Mouse (Mus musculus) lung, postnatal 14 days (tissue): Measurements from ENCODE around the gene Ncstn.

Source experiments
- DNase-seq: peaks from one replicate; pipeline ENCODE4 v3.0.0; 2021

Ncstn gene

DNA sequence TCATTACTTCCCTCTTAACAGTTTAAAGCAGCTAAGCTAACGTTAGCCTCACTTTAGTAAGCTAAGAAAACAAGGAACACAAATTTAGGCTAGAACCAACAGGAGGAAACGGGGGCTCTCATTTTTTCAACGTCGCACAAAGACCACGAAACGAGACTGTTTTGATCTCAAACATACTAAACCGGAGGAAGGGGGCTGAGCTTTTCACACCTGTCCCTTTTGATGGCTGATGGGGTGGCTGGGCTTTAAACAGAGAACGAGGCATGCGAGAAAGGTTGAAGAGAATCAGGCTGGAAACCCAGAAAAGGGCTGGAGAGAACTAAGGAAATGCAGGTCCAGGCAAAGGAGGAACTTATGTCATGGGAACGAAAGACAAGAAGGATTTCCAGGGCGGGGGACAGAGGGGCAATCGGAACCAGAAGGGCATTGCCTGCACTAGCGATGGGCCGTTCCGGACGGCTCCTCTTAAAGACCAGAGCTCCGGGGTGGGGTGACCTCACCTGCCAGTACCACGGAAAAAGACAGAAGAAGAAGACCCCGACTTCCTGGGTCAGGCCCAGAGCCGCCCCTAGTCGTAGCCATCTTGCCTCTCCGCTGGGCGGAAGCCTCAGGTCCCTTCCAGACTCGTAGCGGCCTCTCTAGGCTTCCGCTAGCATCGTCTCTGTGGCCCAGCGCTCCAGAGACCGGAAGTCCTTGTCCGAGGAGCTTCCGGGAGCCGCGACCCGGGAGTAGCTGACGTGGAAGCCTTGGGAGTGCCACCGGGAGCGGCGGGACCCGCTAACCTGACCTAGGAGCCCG is at the start of gene Ncstn, which contains the start of gene Copa:
Ncstn (minus strand) TSS at position 695 of the 798 bp plus-strand sequence.
Copa (plus strand) TSS at position 429 of the 798 bp plus-strand sequence.
- DNase-seq: peak; percentile 93

- DNase-seq: no peak
These were observed 49.7 kb upstream of the Ncstn start for GRCm38 (mm10) chr1:172132319-172132718.

DNA sequence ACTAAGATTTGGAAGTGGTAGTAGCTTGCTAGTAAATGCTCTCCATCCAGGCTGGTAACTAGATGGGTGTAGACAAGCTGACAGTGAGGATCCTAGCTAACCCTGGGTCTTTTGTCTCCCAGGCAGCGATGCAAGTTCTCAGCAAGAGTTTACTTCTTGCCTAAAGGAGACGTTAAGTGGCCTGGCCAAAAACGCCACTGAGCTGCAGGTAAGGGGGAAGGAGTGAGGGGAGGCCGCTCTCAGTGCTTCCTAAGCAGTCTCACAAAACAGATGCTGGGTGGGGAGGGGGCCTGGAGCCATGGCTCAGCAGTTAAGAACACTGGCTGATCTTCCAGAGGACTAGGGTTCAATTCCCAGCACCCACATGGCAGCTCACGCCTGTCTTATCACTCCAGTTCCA is 47.2 kb upstream of the Ncstn start:
- DNase-seq: no peak

DNA sequence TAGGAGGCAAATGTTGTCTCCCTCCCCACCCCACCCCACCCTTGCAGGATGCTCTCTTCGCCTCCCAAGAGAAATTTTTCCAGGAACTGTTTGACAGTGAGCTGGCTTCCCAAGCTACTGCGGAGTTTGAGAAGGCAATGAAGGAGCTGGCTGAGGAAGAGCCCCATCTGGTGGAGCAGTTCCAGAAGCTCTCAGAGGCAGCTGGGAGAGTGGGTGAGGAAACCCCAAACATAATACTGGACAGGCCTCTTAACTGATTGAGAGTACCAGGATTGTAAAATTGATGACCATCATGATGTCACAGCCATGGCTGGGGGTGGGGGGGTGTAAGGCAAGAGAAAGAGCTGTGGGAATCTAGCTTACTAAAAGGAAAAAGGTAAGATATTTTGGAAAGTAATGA is 46.5 kb upstream of the Ncstn start:
- DNase-seq: peak; percentile 15

DNA sequence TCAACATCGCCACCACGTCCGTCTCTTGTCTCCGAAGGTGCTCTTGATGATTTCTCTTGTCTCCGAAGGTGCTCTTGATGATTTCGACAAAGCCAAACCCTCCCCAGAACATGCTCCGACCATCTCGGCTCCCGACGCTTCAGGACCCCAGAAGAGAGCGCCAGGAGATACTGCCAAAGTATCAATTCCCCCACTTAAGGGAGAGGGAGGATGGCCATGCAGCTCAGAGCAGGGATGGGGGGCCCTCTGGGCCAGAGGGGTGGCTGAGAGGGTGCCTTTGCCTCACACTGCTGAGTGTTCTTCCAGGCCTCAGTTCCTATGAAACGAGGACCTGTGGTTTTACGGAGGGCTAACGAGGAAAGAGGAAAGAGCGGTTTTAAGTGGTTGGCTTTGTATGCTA is 46.0 kb upstream of the Ncstn start:
- no peak for DNase-seq

DNA sequence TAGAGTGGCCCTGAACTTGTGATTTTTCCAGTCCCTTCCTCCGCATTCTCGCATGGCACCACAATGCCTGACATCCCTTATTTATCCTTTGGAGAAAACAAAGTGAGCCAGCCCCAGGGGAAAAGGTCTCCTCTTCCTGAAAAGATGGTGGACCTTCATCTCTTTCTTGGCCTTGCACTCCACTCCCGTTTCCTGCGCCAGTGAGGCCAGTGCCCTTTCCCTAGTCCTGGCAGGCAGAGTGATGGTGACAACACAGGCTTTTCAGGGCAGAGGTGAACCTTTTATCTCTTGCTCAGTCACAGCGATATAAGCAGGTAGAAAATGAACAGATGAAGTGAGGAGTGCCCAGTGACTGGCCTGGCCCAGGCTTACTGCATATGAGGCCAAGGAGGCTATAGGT is 44.9 kb upstream of the Ncstn start:
- DNase-seq: no peak

DNA sequence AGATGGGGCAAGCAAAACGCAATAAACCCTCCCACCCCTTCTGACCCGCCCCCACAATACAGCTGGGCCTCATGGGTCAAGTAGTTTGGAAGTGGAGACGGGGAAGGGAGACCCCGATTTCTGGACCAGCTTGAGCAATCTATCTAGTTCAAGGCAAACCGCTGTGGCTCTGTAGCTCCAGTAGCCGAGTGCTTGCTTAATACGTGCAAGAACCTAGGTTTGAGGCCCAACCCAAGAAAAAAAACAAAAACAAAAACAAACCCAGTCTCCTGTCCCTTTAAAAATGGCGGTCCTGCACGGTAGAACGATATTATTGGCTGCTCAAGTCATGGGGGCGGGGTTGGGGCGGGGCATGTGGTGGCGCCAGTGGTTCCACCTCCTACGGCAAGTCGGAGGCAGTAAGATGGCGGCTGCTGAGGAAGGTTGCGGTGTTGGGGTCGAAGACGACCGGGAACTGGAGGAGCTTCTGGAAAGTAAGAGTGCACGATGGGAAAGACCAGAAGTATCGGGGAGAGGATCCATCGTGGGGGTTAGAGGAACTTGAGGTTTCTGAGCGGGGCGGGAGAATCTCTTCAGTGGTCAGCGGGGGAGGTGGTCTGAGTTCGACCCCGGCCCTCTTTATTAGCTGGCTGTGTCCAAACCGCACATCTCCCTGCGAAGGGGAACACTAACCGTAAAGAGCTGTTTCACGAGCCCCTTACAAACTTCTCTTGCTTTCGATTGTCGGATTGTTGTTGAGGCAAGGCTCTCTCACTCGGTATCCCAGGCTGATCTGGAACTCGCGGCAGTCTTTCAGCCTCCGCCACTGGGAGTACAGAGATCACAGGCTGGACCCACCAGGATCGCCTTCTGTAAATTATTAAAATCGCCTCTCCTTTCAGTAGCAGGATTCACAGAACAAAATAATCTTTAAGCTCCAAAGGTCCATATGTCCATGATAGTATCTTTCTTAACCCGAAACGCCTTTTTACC is 44.1 kb upstream of the Ncstn start, which contains the start of gene Pex19:
Pex19 (plus strand) TSS at position 380 of the 972 bp plus-strand sequence.
- peak; percentile 76 for DNase-seq

- no peak for DNase-seq
These were observed 42.0 kb upstream of the Ncstn start for GRCm38 (mm10) chr1:172124572-172124971.

DNA sequence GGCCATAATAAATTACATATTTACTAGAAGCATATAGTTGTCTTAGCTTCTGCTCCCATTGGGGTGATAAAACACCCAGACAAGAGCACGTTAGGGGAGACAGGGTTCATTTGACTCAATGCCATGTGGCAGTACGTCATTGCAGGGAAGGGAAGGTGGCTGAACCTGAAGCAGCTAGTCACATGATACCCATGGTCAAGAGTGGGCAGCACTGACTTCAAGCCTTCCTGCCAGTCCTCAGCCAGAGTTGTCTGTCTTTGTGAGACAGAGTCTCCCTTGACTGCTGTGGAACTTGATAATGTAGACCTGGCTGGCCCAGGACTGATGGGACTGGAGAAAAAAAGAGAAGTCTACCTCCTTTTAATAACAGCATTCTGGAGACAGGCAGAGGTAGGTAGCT is 40.1 kb upstream of the Ncstn start:
- DNase-seq: no peak

DNA sequence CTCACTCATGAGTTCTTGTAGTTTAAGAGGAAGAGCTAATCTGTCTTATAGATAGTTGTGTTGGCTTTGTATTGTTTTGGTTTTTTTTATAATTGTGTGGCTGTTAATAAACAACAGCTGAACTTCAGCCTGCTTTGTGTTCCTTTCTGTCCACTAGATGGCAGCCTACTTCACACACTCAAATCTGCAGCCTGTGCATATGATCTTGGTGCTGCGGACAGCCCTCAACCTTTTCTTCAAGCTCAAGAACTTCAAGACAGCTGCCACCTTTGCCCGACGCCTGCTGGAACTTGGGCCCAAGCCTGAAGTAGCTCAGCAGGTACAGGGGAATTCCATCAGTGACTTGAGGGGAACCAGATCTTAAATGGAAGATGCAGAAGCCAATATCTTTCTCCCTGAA is 37.1 kb upstream of the Ncstn start:
- DNase-seq: peak; percentile 40

- DNase-seq: no peak
These were observed 36.5 kb upstream of the Ncstn start for GRCm38 (mm10) chr1:172119100-172119499.

DNA sequence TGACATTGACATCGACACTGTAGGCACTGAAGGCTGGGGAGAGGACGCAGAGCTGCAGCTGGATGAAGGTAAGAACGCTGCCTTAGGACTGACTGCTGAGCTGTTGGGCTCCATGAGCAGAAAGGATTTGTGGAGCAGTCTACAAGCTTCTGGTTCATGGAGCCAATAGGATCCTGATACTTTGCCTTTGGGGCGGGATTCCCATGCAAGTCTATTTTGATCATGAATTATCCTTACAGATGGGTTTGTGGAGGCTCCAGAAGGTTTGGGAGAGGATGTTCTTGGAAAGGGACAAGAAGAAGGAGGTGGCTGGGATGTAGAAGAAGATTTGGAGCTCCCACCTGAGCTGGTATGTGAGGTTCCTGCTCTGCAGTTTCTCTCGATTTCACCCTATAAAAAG is 34.4 kb upstream of the Ncstn start:
- DNase-seq: no peak

GRCm38 (mm10) chr1:172107777-172108477 is 25.3 kb upstream of the Ncstn start:
- DNase-seq: no peak

DNA sequence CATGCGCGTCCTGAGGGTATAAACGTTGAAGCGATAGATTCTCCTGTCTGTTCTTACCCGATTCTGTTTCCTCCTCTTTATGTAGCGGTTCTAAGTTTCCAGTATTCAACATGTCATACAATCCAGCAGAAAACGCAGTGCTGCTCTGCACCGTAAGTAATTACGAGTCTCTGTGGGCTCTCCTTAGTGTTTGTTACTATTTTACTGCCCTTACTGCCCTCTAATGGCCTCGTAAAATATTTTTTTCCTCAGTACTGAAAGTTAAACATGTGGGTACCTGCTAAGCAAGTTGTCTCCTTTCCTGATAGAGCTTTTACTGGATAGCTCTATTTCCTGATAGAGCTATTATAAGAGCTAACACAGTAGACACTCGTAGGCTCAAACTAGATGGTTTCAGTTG is 22.5 kb upstream of the Ncstn start:
- no peak for DNase-seq

- DNase-seq: no peak
These were observed 21.0 kb upstream of the Ncstn start for GRCm38 (mm10) chr1:172103619-172104018.

DNA sequence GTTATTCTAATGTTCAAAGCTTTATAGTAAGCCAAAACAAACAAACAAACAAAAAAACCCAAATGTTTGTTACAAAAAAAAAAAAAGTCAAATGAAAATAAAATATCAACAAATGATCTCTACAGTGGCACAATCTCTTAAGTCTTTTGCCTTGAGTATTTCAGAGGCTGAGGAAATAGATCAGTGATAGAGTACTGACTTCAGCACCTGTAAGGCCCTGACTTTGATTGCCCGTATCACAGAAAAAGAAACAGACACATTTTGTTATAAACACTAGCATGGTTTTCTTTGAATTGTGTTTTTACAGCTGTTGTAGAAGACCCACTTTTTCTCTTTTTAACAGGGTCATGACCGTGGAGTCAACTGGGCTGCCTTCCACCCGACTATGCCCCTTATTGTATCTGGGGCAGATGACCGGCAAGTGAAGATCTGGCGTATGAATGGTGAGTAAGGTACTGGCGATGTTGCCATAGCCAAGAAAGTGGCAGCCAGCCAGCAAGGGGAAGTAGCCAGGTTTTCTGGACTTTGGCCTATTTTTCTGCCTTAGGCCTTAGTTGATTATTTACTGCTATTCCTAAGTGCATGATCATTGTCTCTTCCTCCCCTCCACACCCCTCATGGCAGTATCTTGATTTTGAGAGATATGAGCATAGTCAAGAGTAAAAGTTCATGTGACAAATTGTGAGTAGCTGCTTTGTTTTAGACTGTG is 16.9 kb upstream of the Ncstn start:
- no peak for DNase-seq

DNA sequence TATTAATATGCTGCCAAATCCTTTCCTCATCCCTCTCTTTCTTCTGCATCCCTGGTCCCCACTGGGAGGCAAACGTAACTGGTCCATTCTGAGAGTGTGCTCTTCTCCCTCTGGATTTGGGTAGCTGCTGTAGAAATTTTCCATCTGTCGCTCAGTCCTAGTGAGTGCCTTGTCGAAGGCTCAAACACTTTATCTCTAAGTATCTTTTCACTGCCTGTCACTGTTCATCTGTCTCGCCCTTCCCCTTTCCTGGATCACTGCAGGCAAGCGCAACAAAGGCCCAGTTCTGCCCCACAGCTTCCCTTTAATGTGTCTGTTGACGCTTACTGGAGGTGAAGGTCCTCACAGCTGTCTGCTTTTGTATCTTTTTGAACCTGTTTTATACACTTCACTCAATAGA is 12.6 kb upstream of the Ncstn start:
- peak; percentile 10 for DNase-seq

DNA sequence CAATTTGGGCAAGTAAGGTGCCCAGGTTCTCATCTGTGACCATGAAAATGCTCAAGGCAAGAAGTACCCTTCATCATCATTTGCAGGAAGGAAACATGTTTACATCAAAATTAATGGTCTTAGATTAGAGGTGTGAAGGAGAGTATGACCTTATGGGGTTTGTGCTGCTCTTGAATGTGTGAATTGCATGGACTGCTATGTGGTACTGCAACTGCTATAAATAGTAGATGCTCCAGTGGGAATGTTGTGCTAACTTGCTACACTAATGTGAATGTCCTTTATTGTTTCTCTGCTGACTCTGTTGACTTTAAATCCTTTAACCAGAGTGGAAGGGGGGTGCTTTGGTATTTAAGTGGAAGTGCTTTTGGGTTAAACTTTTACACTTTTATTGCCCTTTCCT is 11.7 kb upstream of the Ncstn start:
- no peak for DNase-seq

- no peak for DNase-seq
These were observed 10.9 kb upstream of the Ncstn start for GRCm38 (mm10) chr1:172093522-172093921.

GRCm38 (mm10) chr1:172082899-172083445 is 377 bp upstream of the Ncstn start:
- DNase-seq: no peak

DNA sequence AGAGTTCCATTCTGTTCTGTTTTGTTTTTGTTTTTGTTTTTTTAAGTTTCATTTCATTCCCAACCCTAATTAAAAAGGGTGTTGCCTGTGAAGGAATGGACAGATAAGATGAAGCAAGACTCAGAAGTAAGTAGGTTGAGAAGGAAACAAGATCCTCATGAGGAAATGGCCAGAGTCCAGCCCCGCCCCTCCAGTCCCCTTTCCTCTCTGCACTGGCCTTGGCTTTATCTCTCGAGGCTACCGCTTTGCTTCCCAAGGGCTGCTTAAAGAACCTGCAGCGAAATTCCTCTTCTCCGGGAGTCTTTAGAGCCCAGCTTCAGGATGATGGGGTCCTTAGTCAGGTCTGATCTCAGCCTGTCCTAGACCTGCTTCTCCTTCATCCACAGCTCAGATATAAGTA is 4.6 kb downstream of the Ncstn start:
- no peak for DNase-seq

DNA sequence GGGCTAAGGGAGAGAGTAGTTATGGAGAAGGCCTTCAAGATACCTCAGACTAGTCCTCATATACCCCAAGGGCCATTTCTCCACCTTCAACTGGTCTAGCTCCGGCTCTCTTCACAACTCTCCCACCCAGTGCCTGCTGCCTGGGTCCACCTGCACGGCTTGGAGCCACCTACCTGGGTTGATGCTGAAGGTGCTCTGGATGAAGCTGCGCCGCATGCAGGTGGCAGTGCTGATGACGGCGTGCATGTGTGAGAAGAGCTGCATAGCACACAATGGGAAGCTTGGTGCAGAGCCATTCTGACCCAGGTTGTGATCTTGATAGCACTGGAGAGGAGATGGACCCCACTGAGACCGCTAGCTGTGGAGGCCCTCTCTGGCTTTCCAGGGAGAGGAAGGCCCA is 10.0 kb downstream of the Ncstn start:
- no peak for DNase-seq
